Mouse (Mus musculus): ENCODE data around the gene Hcrtr1.

The Hcrtr1 gene

GRCm38 (mm10) chr4:130139214-130139492 lies at the start of gene Hcrtr1:
Gene Hcrtr1, minus strand, starts transcription at chr4:130139359.
- in situ Hi-C loops (cut with MboI, MseI), result loop anchor here (5.0 kb wide), 1 partner anchor 48 kb away; no protein-coding TSS in a partner anchor

DNA sequence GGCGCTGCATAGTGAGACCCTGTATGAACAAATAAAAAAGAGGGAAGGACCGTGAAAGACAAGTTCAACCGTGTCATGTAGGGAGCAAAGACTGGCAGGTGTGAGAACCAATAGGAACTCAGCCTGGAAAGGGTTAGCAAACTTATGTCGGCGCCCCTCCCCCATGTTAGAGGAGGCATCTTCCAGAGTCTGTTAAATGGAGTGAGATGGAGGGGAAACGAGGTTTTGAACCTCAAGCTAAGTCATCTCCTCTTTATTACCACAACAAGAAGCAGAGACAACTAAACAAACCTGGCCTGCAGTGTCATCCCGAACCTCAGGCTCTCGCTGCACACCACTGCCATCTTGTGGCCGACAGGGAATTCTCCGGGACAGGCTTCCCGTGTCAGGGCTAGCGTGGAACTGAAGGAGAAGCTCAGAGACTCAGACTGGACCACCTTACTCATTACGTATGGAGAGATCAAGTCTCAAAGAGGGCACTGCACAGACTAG lies 49.7 kb upstream of the Hcrtr1 start:
- in situ Hi-C loops (cut with MboI, MseI), result loop anchor here (5.0 kb wide), 1 partner anchor 52 kb away; the partner anchor contains the start of gene Hcrtr1

DNA sequence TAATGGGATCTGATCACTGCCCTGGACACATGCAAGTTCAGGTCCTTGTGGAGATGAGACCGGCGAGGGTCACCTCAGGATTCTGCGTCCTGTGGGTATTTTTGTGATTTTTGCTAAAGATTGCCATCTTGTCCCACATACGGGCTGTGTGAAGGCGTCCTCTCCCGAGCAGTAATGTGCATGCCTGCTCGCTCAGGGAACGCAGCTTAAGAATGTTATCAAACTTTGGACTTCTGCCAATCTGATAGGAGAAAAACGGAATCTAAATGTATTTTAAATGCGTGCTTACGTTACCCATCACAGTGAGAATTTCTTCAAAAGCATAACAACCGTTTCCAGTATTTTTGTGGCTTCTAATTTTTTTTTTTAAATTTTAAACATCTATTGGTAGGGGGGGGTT lies 47.7 kb upstream of the Hcrtr1 start:
- in situ Hi-C loops (cut with MboI, MseI), result loop anchor here (5.0 kb wide), 1 partner anchor 50 kb away; the partner anchor contains the start of gene Hcrtr1

DNA sequence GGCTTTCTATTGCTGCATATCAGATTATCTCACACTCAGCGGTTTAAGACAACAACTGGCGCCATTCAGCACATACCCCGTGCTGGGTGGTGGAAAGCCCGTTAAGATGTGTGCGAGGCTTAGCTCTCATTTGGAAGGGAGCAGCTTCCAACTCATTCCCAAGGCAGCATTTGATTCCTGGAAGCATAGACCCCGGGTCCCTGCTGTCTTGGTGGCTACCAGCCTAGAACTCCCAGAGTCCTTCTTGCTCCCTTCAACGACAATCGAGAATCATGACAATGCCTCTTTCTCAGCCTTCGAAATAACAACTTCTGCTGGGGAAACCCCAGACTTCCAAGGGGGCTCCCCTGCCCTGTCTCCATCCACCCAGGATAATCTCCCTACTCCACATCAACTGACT lies 47.3 kb upstream of the Hcrtr1 start:
- in situ Hi-C loops (cut with MboI, MseI), result loop anchor here (5.0 kb wide), 1 partner anchor 49 kb away; the partner anchor contains the start of gene Hcrtr1

DNA sequence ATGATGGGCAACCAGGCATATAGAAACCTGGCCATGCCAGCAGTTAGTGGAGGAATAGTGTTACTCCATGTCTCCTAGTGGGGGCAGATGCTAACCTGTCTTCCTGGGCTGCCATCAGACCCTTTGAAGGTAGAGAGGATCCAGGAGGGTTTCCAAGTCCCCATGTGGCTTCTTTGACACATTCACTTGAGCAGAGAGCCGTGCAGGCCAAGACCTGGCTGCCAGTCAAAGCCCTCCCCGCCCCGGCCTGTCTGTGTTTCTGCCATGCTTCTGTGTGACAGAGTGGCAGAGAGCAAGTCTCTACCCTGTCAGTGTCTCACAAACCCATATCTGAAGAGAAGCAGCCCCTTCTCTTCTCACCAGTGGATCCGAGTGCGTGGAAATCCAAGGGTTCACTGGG lies 44.7 kb upstream of the Hcrtr1 start:
- in situ Hi-C loops (cut with MboI, MseI), result no loop called here

GRCm38 (mm10) chr4:130183023-130183422 lies 43.9 kb upstream of the Hcrtr1 start:
- in situ Hi-C loops (cut with MboI, MseI), result no loop called here

GRCm38 (mm10) chr4:130181886-130182285 lies 42.7 kb upstream of the Hcrtr1 start:
- in situ Hi-C loops (cut with MboI, MseI), result no loop called here

DNA sequence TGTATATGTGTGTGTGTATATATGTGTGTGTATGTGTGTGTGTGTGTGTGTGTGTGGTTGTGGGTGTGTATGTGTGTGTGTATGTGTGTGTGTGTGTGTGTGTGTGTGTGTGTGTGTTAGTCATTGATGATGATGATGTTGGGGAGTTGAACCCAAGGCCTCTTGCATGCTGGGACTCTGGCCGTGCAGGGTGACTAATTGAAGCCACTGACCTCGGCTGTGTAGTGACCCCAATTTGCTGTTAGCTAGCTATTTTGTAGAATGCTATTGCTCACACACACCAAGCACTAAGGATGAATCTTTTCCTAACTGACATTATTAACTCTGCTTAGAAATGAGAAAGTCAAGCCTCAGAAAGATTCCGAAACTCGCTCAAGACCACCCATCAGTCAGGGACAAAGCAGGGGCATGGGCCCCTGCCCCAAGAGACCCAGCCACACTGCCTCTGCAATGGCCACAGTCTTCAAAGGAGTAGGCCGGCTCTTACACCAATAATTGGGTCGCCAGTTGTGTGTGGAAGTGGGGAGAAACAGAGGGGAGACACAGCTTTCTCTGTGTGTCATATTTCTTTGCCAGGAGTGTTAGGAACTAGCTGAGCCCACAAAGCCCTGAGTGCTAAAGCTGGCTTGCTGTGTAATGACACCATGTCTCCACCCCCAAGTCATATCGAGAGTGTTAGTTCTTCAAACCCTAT lies 41.9 kb upstream of the Hcrtr1 start:
- in situ Hi-C loops (cut with MboI, MseI), result no loop called here

DNA sequence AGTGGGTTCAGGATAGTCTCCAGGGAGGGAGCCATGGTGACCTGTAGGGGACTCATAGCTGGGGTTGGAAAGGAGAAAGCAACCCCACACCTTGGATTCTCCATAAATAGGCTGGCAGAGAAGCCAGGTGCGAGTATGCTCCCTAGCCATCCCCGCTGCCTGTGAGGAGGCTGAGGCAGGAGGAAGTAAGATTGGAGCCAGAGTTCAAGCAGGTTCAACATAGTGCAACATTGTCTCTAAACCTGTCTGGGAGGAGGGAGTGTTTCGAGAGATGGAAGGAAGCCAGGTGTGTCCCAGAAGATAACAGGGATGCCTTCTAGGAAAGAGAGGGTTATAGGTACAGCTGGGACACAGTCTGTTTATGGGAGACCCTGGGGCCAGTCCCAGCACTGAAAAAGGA lies 40.7 kb upstream of the Hcrtr1 start:
- in situ Hi-C loops (cut with MboI, MseI), result no loop called here

- in situ Hi-C loops (cut with MboI, MseI), result no loop called here
Observed at GRCm38 (mm10) chr4:130177536-130177935, 38.4 kb upstream of the Hcrtr1 start.

DNA sequence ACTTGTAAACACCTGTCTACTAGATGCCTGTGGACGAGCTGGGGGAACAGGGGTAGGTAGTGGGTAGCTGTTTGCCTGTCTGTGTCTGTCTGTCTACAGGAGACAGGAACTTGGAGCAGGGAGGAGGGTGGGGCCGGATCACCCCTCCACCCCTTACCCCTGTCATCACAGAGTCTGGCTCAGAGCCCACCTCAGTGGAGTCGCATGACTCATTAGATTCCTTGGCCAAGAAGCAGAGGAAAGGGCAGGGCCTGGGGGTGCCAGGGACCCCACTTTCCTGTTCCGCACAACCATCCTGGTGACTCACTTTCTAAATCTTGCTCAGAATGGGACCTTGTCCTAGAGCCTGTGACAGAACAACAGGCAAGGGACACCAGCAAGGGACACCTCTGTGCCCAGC lies 37.9 kb upstream of the Hcrtr1 start:
- in situ Hi-C loops (cut with MboI, MseI), result no loop called here

- in situ Hi-C loops (cut with MboI, MseI), result no loop called here
Observed at GRCm38 (mm10) chr4:130176156-130176720, 37.1 kb upstream of the Hcrtr1 start.

GRCm38 (mm10) chr4:130175072-130175711 lies 36.0 kb upstream of the Hcrtr1 start, which contains the start of gene Tinagl1:
Gene Tinagl1, minus strand, starts transcription at chr4:130175122.
- in situ Hi-C loops (cut with MboI, MseI), result no loop called here

GRCm38 (mm10) chr4:130174335-130175031 lies 35.3 kb upstream of the Hcrtr1 start:
- in situ Hi-C loops (cut with MboI, MseI), result no loop called here

- in situ Hi-C loops (cut with MboI, MseI), result no loop called here
Observed at GRCm38 (mm10) chr4:130173911-130174311, 34.8 kb upstream of the Hcrtr1 start.

GRCm38 (mm10) chr4:130173060-130173822 lies 34.1 kb upstream of the Hcrtr1 start:
- in situ Hi-C loops (cut with MboI, MseI), result no loop called here

DNA sequence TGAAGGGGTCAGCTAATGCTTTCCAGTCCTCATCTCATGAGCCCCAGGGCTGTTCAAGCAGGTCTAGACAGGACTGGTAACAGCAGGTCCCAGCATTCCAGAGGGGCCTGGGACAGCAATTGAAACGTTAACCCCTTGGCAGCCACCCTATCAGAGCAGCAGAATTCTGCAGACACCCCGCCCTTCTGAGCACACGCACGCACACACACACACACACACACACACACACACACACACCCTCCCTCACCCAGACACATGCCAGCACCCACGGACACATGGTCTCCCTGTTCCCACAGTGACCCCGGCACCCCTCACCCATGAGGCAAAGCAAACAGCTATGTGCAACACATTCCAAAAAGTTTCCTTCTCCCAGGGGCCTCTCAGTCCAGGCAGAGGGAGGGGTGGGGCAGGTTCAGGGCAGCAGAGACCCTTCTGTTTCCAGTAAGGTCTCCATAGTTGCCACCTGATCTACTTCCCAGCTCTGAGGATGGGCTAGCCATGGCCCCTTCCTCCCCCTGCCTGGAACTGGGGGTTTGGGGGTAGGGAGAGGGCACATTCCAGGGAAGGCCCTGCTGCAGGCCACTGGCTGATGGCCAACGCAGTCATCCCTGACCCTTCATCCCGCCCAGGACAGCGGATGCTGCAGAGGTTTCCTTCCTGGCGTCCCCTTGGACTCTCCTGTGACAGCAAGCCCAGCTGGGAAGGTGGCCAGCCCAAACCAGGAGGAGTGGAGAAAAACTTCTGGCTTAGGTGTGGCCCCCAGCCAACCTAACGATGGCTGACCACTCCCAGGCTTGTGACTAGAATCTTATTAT lies 33.0 kb upstream of the Hcrtr1 start:
- in situ Hi-C loops (cut with MboI, MseI), result no loop called here

DNA sequence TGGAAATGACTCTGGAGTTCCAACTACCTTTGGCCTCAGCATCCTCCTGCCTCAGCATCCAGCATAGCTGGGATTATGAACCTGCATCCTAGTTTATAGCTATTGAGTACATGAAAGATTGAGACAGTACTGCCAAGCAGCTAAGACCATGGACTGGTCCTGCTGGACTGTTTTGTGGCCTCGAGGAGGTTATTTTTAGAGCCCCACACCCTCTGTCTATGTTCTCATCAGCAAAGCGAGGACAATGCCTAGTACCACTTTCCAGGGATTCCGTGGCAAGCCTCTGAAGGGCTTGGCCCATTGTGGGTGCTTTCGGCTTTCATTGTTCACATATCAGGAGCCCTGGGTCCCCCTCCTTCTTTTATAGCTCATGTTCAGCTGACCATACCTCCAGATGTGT lies 31.2 kb upstream of the Hcrtr1 start:
- in situ Hi-C loops (cut with MboI, MseI), result no loop called here

- in situ Hi-C loops (cut with MboI, MseI), result no loop called here
Observed at GRCm38 (mm10) chr4:130169411-130169971, 30.3 kb upstream of the Hcrtr1 start.

All from T-helper 1 cell (primary cell).